Mouse (Mus musculus): Measurements from ENCODE around the gene BC052040.

- no peak for TF ChIP-seq POLR2A (IDR thresholded peaks at IDR 0.05; ENCODE audit: low read depth, low read length)
- TF ChIP-seq CTCF (conservative IDR thresholded peaks at IDR 0.05; ENCODE audit: insufficient read depth, insufficient read length, low read depth, low read length): no peak
Measured at GRCm38 (mm10) chr2:115724726-115725125, 143.2 kb downstream of the BC052040 start.

All from kidney, adult 2 months (tissue).